Mouse (Mus musculus) lung, postnatal 4 days (tissue): ENCODE results near the gene Them7.
A peak's percentile ranks its signal among the peaks of the same experiment; 100 is the strongest.

ENCODE experiments used
- DNase-seq, 2 experiments: peaks; one replicate each; pipeline ENCODE4 v3.0.0; 2021

Gene Them7

GRCm38 (mm10) chr2:105380757-105381319 is 156.7 kb downstream of the Them7 start:
- no peak for DNase-seq

GRCm38 (mm10) chr2:105383063-105383462 is 158.9 kb downstream of the Them7 start:
- DNase-seq, result no peak

- DNase-seq, result no peak
These were observed 160.9 kb downstream of the Them7 start for GRCm38 (mm10) chr2:105384998-105385397.

- no peak for DNase-seq
These were observed 162.3 kb downstream of the Them7 start for GRCm38 (mm10) chr2:105386418-105386817.

GRCm38 (mm10) chr2:105389007-105389890 is 165.1 kb downstream of the Them7 start:
- no peak for DNase-seq

GRCm38 (mm10) chr2:105390653-105391413 is 166.7 kb downstream of the Them7 start:
- DNase-seq, result no peak

- no peak for DNase-seq
These were observed 167.3 kb downstream of the Them7 start for GRCm38 (mm10) chr2:105391414-105391784.

GRCm38 (mm10) chr2:105392514-105392913 is 168.4 kb downstream of the Them7 start:
- DNase-seq, result no peak

GRCm38 (mm10) chr2:105394375-105394774 is 170.3 kb downstream of the Them7 start:
- DNase-seq, result no peak

GRCm38 (mm10) chr2:105396066-105396465 is 171.9 kb downstream of the Them7 start:
- DNase-seq, result no peak

- DNase-seq, result no peak
These were observed 173.5 kb downstream of the Them7 start for GRCm38 (mm10) chr2:105397446-105398211.

GRCm38 (mm10) chr2:105398636-105399084 is 174.5 kb downstream of the Them7 start:
- peak in 1 of 2 experiments; percentile 66 for DNase-seq

GRCm38 (mm10) chr2:105399085-105399891 is 175.2 kb downstream of the Them7 start, which contains the start of gene Rcn1:
TSS of gene Rcn1 (minus strand) at chr2:105399319.
- peak; percentile 87 to 93 for DNase-seq

GRCm38 (mm10) chr2:105400558-105400957 is 176.4 kb downstream of the Them7 start:
- no peak for DNase-seq

- DNase-seq, result no peak
These were observed 178.1 kb downstream of the Them7 start for GRCm38 (mm10) chr2:105402180-105402579.

GRCm38 (mm10) chr2:105408511-105408910 is 184.4 kb downstream of the Them7 start:
- DNase-seq, result peak; percentile 27 to 73

- DNase-seq, result no peak
These were observed 185.1 kb downstream of the Them7 start for GRCm38 (mm10) chr2:105409253-105409652.

GRCm38 (mm10) chr2:105414309-105414708 is 190.2 kb downstream of the Them7 start:
- DNase-seq, result no peak

GRCm38 (mm10) chr2:105416046-105416659 is 192.0 kb downstream of the Them7 start:
- DNase-seq, result no peak

GRCm38 (mm10) chr2:105416660-105417348 is 192.7 kb downstream of the Them7 start:
- no peak for DNase-seq

GRCm38 (mm10) chr2:105417663-105418062 is 193.5 kb downstream of the Them7 start:
- DNase-seq, result no peak
